Mouse (Mus musculus): ENCODE results near the gene Dock4.

- TF ChIP-seq HCFC1 (IDR thresholded peaks at IDR 0.05; ENCODE audit: low read depth, low read length) (no peak), CTCF (conservative IDR thresholded peaks at IDR 0.05 in 1 of 2, IDR thresholded peaks at IDR 0.05 in 1 of 2; ENCODE audit: low read depth in 2 of 2, low read length in 2 of 2) (no peak), RCOR1 (conservative IDR thresholded peaks at IDR 0.05; ENCODE audit: low read depth, low read length) (no peak), GABPA (IDR thresholded peaks at IDR 0.05; ENCODE audit: insufficient replicate concordance, low read depth, low read length) (no peak), POLR2A (IDR thresholded peaks at IDR 0.05; ENCODE audit: low read depth, low read length) (no peak)
Measured at GRCm38 (mm10) chr12:40656438-40656837, 210.7 kb downstream of the Dock4 start.

Measured in CH12.LX (cell line).